Mouse (Mus musculus) cerebellum, adult 2 months (tissue): Measurements from ENCODE around the gene Dmpk.

ENCODE experiments used
- CTCF ChIP-seq: fragments of 200-500 bp; IDR thresholded peaks from 2 replicates; pipeline ENCODE4 v1.5.1; 2011; ENCODE audit warnings: low read depth, mild to moderate bottlenecking, control low read depth, low read length, moderate library complexity, borderline replicate concordance; ENCODE audit not compliant: insufficient read depth
- POLR2A ChIP-seq: fragments of 200-500 bp; IDR thresholded peaks from 2 replicates; pipeline ENCODE4 v1.6.1; 2011; ENCODE audit warnings: low read length, control low read depth, borderline replicate concordance; ENCODE audit not compliant: insufficient read depth

DNA sequence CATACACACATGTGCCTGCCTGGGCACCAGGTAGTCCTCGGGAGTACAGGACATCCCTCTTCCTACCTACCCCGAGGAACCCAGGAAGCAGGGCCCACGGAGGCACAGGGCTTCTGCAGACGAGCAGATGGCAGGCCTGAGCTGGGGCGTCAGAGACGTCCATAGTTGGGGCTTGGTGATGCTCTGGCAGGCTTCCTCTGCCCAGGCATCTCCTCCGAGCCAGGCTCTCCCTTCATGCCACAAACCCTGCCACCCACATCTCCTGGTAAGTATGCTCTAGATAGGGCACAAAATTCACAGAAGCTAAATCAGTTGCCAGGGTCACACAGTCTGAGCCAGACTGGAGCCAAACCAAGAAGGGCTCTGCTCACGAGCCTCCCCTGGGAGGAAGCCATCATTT lies 33.5 kb upstream of the Dmpk start:
- TF ChIP-seq CTCF, result no peak
- no peak for TF ChIP-seq POLR2A
